ENCODE assay signal across 8 mouse cellular contexts in genomic region chrX:78583202-78584004, GRCm38 (mm10). TPM values are rescaled to one million over a fixed set of nuclear protein-coding genes. Genes with fewer than 3 reads are reported as not detected.
DNase-seq lines count a peak whose midpoint lies in the region; ATAC-seq and TF ChIP-seq lines count a peak whose summit lies in the region.

Gene Prrg1, minus strand, starts transcription at chrX:78583896.

- H3K36me3 ChIP-seq in embryonic facial prominence, embryonic 14.5 days (ENCODE audit: control insufficient read depth, insufficient read depth, low read length) = no peaks in the 10 kb centered on the region
- H3K36me3 ChIP-seq in myocyte (ENCODE audit: control insufficient read depth, insufficient read depth) = no peaks in the 10 kb centered on the region
- H3K36me3 ChIP-seq in splenic B cell, adult 2 months (ENCODE audit: control insufficient read depth, insufficient read depth, low read length, poor library complexity, severe bottlenecking) = no peaks in the 10 kb centered on the region

- peak within 1 kb of the TSS; percentile 43 for H3K4me2 ChIP-seq in embryonic facial prominence, embryonic 14.5 days (ENCODE audit: low read depth, low read length)
- peak within 1 kb of the TSS; percentile 24 for H3K4me2 ChIP-seq in myocyte (ENCODE audit: low read depth)

- peak; percentile 3 for DNase-seq in cerebellum, adult 11-12 months
- DNase-seq in cerebellum, adult 8-10 months = no peak
- peak; percentile 92 for DNase-seq in embryonic facial prominence, embryonic 14.5 days (ENCODE audit: low spot score)
- peak; percentile 68 for DNase-seq in heart, adult 8-10 months (ENCODE audit: low spot score)
- peak; percentile 72 for DNase-seq in kidney, adult 9 months
- peak; percentile 78 for DNase-seq in liver
- peak; percentile 22 for DNase-seq in splenic B cell, adult 2 months (ENCODE audit: low read depth, low spot score)

- 18% methylated on average over 29 of the region's 36 CpGs for WGBS in embryonic facial prominence, embryonic 14.5 days

- no peaks in the 10 kb centered on the region for H3K9me3 ChIP-seq in embryonic facial prominence, embryonic 14.5 days (ENCODE audit: control insufficient read depth, low read length)

- peak within 1 kb of the TSS; percentile 51 for H3K4me3 ChIP-seq in embryonic facial prominence, embryonic 14.5 days (ENCODE audit: low read depth, low read length)
- peak within 1 kb of the TSS; percentile 39 for H3K4me3 ChIP-seq in myocyte

- H3K9ac ChIP-seq in embryonic facial prominence, embryonic 14.5 days (ENCODE audit: low read depth, low read length) = peak within 1 kb of the TSS; percentile 71

- ATAC-seq in embryonic facial prominence, embryonic 14.5 days (ENCODE audit: low read depth) = peak; percentile 98

- H3K27ac ChIP-seq in embryonic facial prominence, embryonic 14.5 days (replicated peaks; ENCODE audit: low read depth, low read length) = peak within 1 kb of the TSS; percentile 94

- no peaks in the 10 kb centered on the region for H3K27me3 ChIP-seq in embryonic facial prominence, embryonic 14.5 days (replicated peaks; ENCODE audit: control insufficient read depth, insufficient read depth, low read length)
- no peaks in the 10 kb centered on the region for H3K27me3 ChIP-seq in myocyte (ENCODE audit: control insufficient read depth, insufficient read depth, insufficient read length)
- H3K27me3 ChIP-seq in splenic B cell, adult 2 months (ENCODE audit: control insufficient read depth, insufficient read depth, low read length, poor library complexity, severe bottlenecking) = no peaks in the 10 kb centered on the region

- no peaks in the 10 kb centered on the region for H3K79me2 ChIP-seq in myocyte (ENCODE audit: control insufficient read depth, insufficient read depth)

- no peak within 1 kb of the TSS for H3ac ChIP-seq in myocyte (ENCODE audit: control insufficient read depth, insufficient read length)

- TF ChIP-seq POLR2A in myocyte (IDR thresholded peaks at IDR 0.05; ENCODE audit: insufficient read length, low read depth) = peak; percentile 63

- no peaks in the 10 kb centered on the region for H3K4me1 ChIP-seq in embryonic facial prominence, embryonic 14.5 days (ENCODE audit: control insufficient read depth, insufficient read depth, low read length)

TF ChIP-seq in myocyte, 11 proteins besides CTCF, POLR2A, EP300 and RAD21:
- TF ChIP-seq MYOG (IDR thresholded peaks at IDR 0.05; ENCODE audit: control insufficient read depth in 1 of 3, insufficient read depth in 1 of 3, insufficient read length in 2 of 3, low read depth in 2 of 3) (peak in 1 of 3 experiments; percentile 37), MAX (IDR thresholded peaks at IDR 0.05; ENCODE audit: low read depth) (no peak), MYOD1 (IDR thresholded peaks at IDR 0.05; ENCODE audit: control insufficient read depth in 1 of 3, insufficient read length in 2 of 3, low read depth in 2 of 3) (peak in 2 of 3 experiments; percentile 21 to 48)

RNA-seq across cellular contexts. Expression of gene Prrg1, which starts in this region (rescaled TPM):
- 17.6 and 17.9 TPM in 2 replicates for polyA plus RNA-seq in embryonic facial prominence, embryonic 14.5 days (2014; fragmentation: Nextera tagmentation; extraction: Ambion mirVana)
- total RNA-seq in heart, adult 8-10 months (2022) = 10 to 100 TPM in 1 of 4 experiments, 1 to 10 TPM in 3; 6.8 to 13.3 (median 8.9) TPM
- 1.3 TPM for polyA plus RNA-seq in myocyte (2012; fragmentation: generic; extraction: Trizol)
